Mouse (Mus musculus) megakaryocyte, embryonic 14.5 days (primary cell): Measurements from ENCODE around the gene Myrf.

Experiments
- FLI1 ChIP-seq: IDR thresholded peaks from 2 replicates; pipeline ENCODE4 v1.6.1; 2012; ENCODE audit warnings: low read length, inconsistent platforms, mixed read lengths
- GATA1 ChIP-seq: IDR thresholded peaks from 3 replicates; pipeline ENCODE4 v1.6.1; 2012; ENCODE audit warnings: mixed read lengths, low read length, inconsistent platforms, borderline replicate concordance

- TF ChIP-seq GATA1 (no peak), FLI1 (no peak)
Measured at GRCm38 (mm10) chr19:10258279-10259011, 17.9 kb upstream of the Myrf start.
